In the genomic region with DNA sequence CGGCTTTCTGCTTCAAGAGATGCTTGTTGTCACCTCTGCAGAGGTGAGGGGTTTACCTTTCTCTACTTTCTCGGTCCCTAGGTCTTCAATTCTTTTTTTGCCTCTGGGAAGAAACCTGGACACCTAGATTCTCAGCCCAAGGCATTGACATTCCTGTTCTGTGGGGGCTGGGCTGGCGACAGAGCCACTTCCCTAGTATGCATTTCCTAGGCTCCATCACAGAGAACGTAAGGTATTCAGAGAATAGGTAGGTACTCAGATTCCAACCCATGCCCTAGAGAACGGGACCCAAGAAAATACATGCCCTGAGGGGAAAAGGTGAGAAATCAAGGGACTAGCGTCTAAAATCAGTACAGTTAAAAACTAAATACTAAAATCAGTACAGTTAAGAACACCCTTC, we compare ENCODE assay signal across 8 mouse cellular contexts. TPM values are rescaled to one million over a fixed set of nuclear protein-coding genes. Genes with fewer than 3 reads are reported as not detected.
DNase-seq lines count a peak whose midpoint lies in the region; ATAC-seq and TF ChIP-seq lines count a peak whose summit lies in the region.

No protein-coding gene starts in this region.

- TF ChIP-seq EP300 in liver, embryonic 14.5 days (IDR thresholded peaks at IDR 0.05; ENCODE audit: low read depth) = no peak

- H3K4me2 ChIP-seq in forebrain, embryonic 16.5 days (ENCODE audit: low read length) = peak overlapping the region; percentile 79
- H3K4me2 ChIP-seq in liver, embryonic 14.5 days (ENCODE audit: low read depth) = peak overlapping the region; percentile 85

- peak overlapping the region; percentile 87 for H3K4me3 ChIP-seq in left cerebral cortex, adult 2 months
- H3K4me3 ChIP-seq in forebrain, embryonic 16.5 days (replicated peaks; ENCODE audit: low read length) = peak overlapping the region; percentile 89
- peak overlapping the region; percentile 69 to 81 for H3K4me3 ChIP-seq in liver, embryonic 14.5 days (ENCODE audit: insufficient read depth in 1 of 2, low read depth in 2 of 2, low read length in 2 of 2)

- peaks cover 6% of the 10 kb centered on the region; the same call in 1 of the 2 replicates for H3K9me3 ChIP-seq in forebrain, embryonic 16.5 days (ENCODE audit: control insufficient read depth, low read length)
- H3K9me3 ChIP-seq in liver, embryonic 14.5 days (ENCODE audit: control insufficient read depth, low read length) = no peaks in the 10 kb centered on the region

- peak overlapping the region; percentile 99 for H3K9ac ChIP-seq in forebrain, embryonic 16.5 days (replicated peaks; ENCODE audit: low read depth, low read length)
- H3K9ac ChIP-seq in liver, embryonic 14.5 days (replicated peaks) = peak overlapping the region; percentile 74

- TF ChIP-seq CTCF in left cerebral cortex, adult 2 months (IDR thresholded peaks at IDR 0.05) = no peak
- no peak for TF ChIP-seq CTCF in liver, embryonic 14.5 days (IDR thresholded peaks at IDR 0.05; ENCODE audit: low read depth)

- H3K36me3 ChIP-seq in forebrain, embryonic 16.5 days (ENCODE audit: control insufficient read depth, insufficient read depth) = peaks cover 15% of the 10 kb centered on the region
- no peaks in the 10 kb centered on the region for H3K36me3 ChIP-seq in liver, embryonic 14.5 days (replicated peaks; ENCODE audit: control insufficient read depth, insufficient read depth, low read depth)

- H3K4me1 ChIP-seq in forebrain, embryonic 16.5 days (replicated peaks; ENCODE audit: control insufficient read depth, insufficient read depth, low read length) = peaks cover 11% of the 10 kb centered on the region
- 0 out of 4 replicates have a peak, but pooled peaks cover 0 to 3% of the 10 kb centered on the region in 2 experiments for H3K4me1 ChIP-seq in liver, embryonic 14.5 days (replicated peaks; ENCODE audit: control insufficient read depth in 2 of 2, insufficient read depth in 2 of 2, low read length in 1 of 2)

- DNase-seq in left cerebral cortex, adult 2 months (ENCODE audit: extremely low spot score in 1 of 2, low spot score in 2 of 2) = no peak
- DNase-seq in left cerebral cortex, adult 9 months (ENCODE audit: low spot score in 2 of 2) = no peak
- DNase-seq in cerebellum, adult 9-11 months = peak; percentile 10
- no peak for DNase-seq in liver, embryonic 14.5 days (ENCODE audit: low read depth in 3 of 3, low spot score in 3 of 3)
- peak; percentile 11 for DNase-seq in yolk sac, embryonic 10.5 days (ENCODE audit: low spot score)
- no peak for DNase-seq in thymus, postnatal 0 days (ENCODE audit: low spot score)
- DNase-seq in ovary, postnatal 14 days (ENCODE audit: low spot score) = no peak

- no peak; the same call in 1 of the 2 replicates for ATAC-seq in forebrain, embryonic 16.5 days
- no peak for ATAC-seq in liver, embryonic 14.5 days (ENCODE audit: insufficient read depth)

- H3K27me3 ChIP-seq in forebrain, embryonic 16.5 days (replicated peaks; ENCODE audit: control insufficient read depth, insufficient read depth, low read length) = no peaks in the 10 kb centered on the region
- H3K27me3 ChIP-seq in liver, embryonic 14.5 days (ENCODE audit: control insufficient read depth, insufficient read depth, low read length) = no peaks in the 10 kb centered on the region

- peak overlapping the region; percentile 89 for H3K27ac ChIP-seq in left cerebral cortex, adult 2 months
- H3K27ac ChIP-seq in forebrain, embryonic 16.5 days (ENCODE audit: low read length) = peak overlapping the region; percentile 92
- no peak overlapping the region for H3K27ac ChIP-seq in liver, embryonic 14.5 days

- WGBS in forebrain, embryonic 16.5 days = 16% methylated on average over 6 of the region's 6 CpGs
- 23% methylated on average over 6 of the region's 6 CpGs for WGBS in liver, embryonic 14.5 days (ENCODE audit: insufficient replicate concordance)

- intact Hi-C loops in left cerebral cortex, adult 2 months (cut with DNase I) = loop anchor here (2.0 kb wide), 1 partner anchor 102 kb away; no protein-coding TSS in a partner anchor

RNA-seq across cellular contexts. Expression of gene Zfp810, which starts 0.7 kb away (rescaled TPM):
- total RNA-seq in left cerebral cortex, adult 2 months (2021) = 10 to 100 TPM; 12.6 to 16.4 TPM
- polyA plus RNA-seq in forebrain, embryonic 16.5 days (2015; fragmentation: Nextera tagmentation; extraction: Ambion mirVana) = 35.0 and 36.1 TPM in 2 replicates
- 1.5 and 2.2 TPM in 2 replicates for polyA plus RNA-seq in liver, embryonic 14.5 days (2012; rRNA removed)
- 1.9 and 2.0 TPM in 2 replicates for polyA plus RNA-seq in liver, embryonic 14.5 days (2014; fragmentation: Nextera tagmentation; extraction: Ambion mirVana)
- 17.0 and 17.7 TPM in 2 replicates for polyA plus RNA-seq in thymus, postnatal 0 days (2015; fragmentation: Nextera tagmentation; extraction: Ambion mirVana)

RNA-seq across cellular contexts. Expression of gene Zfp599, which starts 47.0 kb away (rescaled TPM):
- 1 to 10 TPM; 3.7 to 4.5 TPM for total RNA-seq in left cerebral cortex, adult 2 months (2021)
- polyA plus RNA-seq in forebrain, embryonic 16.5 days (2015; fragmentation: Nextera tagmentation; extraction: Ambion mirVana) = 12.6 and 12.9 TPM in 2 replicates
- 0.35 and 0.63 TPM in 2 replicates for polyA plus RNA-seq in liver, embryonic 14.5 days (2012; rRNA removed)
- 1.5 and 1.9 TPM in 2 replicates for polyA plus RNA-seq in liver, embryonic 14.5 days (2014; fragmentation: Nextera tagmentation; extraction: Ambion mirVana)
- 7.2 and 7.8 TPM in 2 replicates for polyA plus RNA-seq in thymus, postnatal 0 days (2015; fragmentation: Nextera tagmentation; extraction: Ambion mirVana)

Comparison
In these comparisons a context has a peak if more than half of its experiments do, and no peak if none do; other contexts are left out.
1. DNase-seq: peak in cerebellum, adult 9-11 months (single experiment) and yolk sac, embryonic 10.5 days (single experiment); none in left cerebral cortex, adult 2 months (0 of 2), left cerebral cortex, adult 9 months (0 of 2), liver, embryonic 14.5 days (0 of 3), thymus, postnatal 0 days (single experiment) and ovary, postnatal 14 days (single experiment).
2. Peak in every context shown above with its lines, with median percentiles within 50 percentile points of each other: H3K4me3 ChIP-seq.